Mouse (Mus musculus) hindbrain, postnatal 0 days (tissue): ENCODE measurements around the gene Slc25a36. TPM values are rescaled to one million over a fixed set of nuclear protein-coding genes. Genes with fewer than 3 reads are reported as not detected.

Source experiments
- ATAC-seq: fragments of 200-750 bp; cut with Nextera tagmentation; 2 replicates; pipeline ENCODE4 v1.8.0; 2017; ENCODE audit warnings: mild to moderate bottlenecking, moderate TSS enrichment, moderate library complexity
- DNase-seq: peaks from one replicate; pipeline ENCODE4 v3.0.0-alpha.2; 2015; ENCODE audit warnings: low spot score
- H3K27ac ChIP-seq: fragments of 300-500 bp; sonication (generic); 2 replicates; pipeline ENCODE4 v1.5.1; 2014; ENCODE audit warnings: mild to moderate bottlenecking
- H3K27me3 ChIP-seq: fragments of 300-500 bp; sonication (generic); 2 replicates; pipeline ENCODE4 v1.6.1; 2014; ENCODE audit warnings: low read length, mixed read lengths; ENCODE audit not compliant: insufficient read depth
- H3K36me3 ChIP-seq: fragments of 300-500 bp; sonication (generic); 2 replicates; pipeline ENCODE4 v1.6.1; 2014; ENCODE audit warnings: low read length, mixed read lengths; ENCODE audit not compliant: insufficient read depth
- H3K4me1 ChIP-seq: fragments of 300-500 bp; sonication (generic); 2 replicates; pipeline ENCODE4 v1.6.1; 2014; ENCODE audit warnings: antibody characterized with exemption, low read length, mixed read lengths; ENCODE audit not compliant: insufficient read depth
- H3K4me2 ChIP-seq: fragments of 300-500 bp; sonication (generic); 2 replicates; pipeline ENCODE4 v1.6.1; 2014; ENCODE audit warnings: low read depth, mild to moderate bottlenecking, low read length, moderate library complexity, mixed read lengths
- H3K4me3 ChIP-seq: fragments of 300-500 bp; sonication (generic); 2 replicates; pipeline ENCODE4 v1.5.1; 2014; ENCODE audit warnings: low read length
- H3K9ac ChIP-seq: fragments of 300-500 bp; sonication (generic); replicated peaks from 2 replicates; pipeline ENCODE4 v1.6.1; 2014; ENCODE audit warnings: mild to moderate bottlenecking, low read length, moderate library complexity, mixed read lengths
- H3K9me3 ChIP-seq: fragments of 300-500 bp; sonication (generic); 2 replicates; pipeline ENCODE4 v1.6.1; 2016; ENCODE audit warnings: low read length, mixed read lengths
- CTCF ChIP-seq: IDR thresholded peaks from 2 replicates; pipeline ENCODE4 v1.5.1; 2016; ENCODE audit warnings: antibody characterized with exemption, control low read depth, low read depth
- WGBS: fragments of 180-500 bp; shearing (Covaris S2); extraction: QIAGEN DNeasy Blood & Tissue Kit; methylation state at CpG from one replicate; pipeline ENCODE4 v1.1.7; 2014; 5-methylcytosine and 5-hydroxymethylcytosine counted together
- polyA plus RNA-seq: library from polyadenylated mRNA; unstranded; fragments of >200 nt; fragmentation: Nextera tagmentation; extraction: Ambion mirVana; gene quantifications from 2 replicates; pipeline ENCODE4 v1.2.1, GENCODE M21; 2015
- total RNA-seq: library from RNA; depleted of rRNA; stranded (reverse); fragments of >200 nt; gene quantifications from 2 replicates; pipeline ENCODE4 v1.2.3, GENCODE M21; 2014

Slc25a36 gene
- total and polyA plus RNA-seq, 2 experiments from 2014 or later: 68.8 to 97.4 TPM

DNA sequence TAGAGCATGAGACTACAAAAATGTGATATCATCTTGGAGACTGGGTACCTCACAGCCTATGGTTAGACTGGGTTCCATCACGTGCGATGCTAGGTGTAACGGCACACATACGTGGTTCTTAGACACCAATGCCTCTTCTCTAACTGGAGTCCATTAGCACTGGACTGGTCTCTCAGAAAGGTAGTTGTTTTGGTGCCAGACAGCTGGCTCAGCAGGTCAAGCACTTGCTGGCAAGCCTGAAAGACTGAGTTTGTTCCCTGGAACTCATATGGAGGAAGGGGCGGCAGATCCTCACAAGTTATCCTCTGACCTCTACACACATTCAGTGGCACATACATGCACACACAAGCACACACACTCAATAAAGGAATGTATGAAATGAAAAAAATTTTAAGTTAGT, 32.5 kb upstream of the Slc25a36 start:
- no peaks in the 10 kb centered on the region for H3K27me3 ChIP-seq
- H3K4me1 ChIP-seq: no peaks in the 10 kb centered on the region
- H3K9ac ChIP-seq: no peak overlapping the region
- H3K27ac ChIP-seq: no peak overlapping the region
- WGBS: 88% methylated on average over 5 of the region's 5 CpGs
- no peak for TF ChIP-seq CTCF
- H3K36me3 ChIP-seq: no peaks in the 10 kb centered on the region
- H3K4me3 ChIP-seq: no peak overlapping the region
- H3K9me3 ChIP-seq: no peaks in the 10 kb centered on the region
- ATAC-seq: no peak
- no peak for DNase-seq
- H3K4me2 ChIP-seq: no peak overlapping the region

DNA sequence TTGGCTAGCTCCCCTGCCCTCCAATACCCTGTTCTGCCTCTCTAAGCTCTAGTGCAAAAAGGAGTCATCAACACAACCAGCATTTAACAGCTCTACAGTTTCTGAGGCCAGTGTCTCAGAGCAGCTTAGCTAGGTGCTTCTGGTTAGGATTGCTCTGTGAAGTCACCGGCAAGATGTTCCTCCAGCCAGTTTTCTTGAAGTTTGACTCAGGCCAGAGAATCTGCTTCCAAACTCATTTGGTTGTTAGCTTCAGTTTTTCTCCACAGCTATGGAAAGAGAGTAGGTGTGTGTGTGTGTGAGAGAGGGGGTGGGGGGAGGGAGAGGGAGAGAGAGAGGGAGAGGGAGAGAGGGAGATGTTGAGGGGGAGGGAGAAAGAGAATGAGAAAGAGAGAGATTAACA, 31.6 kb upstream of the Slc25a36 start:
- 95% methylated on average over 1 of the region's 1 CpGs for WGBS
- no peak for DNase-seq
- Histone ChIP-seq H3K4me1 (no peaks in the 10 kb centered on the region), H3K36me3 (no peaks in the 10 kb centered on the region), H3K4me2 (no peak overlapping the region), H3K4me3 (no peak overlapping the region), H3K9me3 (no peaks in the 10 kb centered on the region), H3K9ac (no peak overlapping the region), H3K27me3 (no peaks in the 10 kb centered on the region), H3K27ac (no peak overlapping the region)
- no peak for ATAC-seq
- no peak for TF ChIP-seq CTCF

DNA sequence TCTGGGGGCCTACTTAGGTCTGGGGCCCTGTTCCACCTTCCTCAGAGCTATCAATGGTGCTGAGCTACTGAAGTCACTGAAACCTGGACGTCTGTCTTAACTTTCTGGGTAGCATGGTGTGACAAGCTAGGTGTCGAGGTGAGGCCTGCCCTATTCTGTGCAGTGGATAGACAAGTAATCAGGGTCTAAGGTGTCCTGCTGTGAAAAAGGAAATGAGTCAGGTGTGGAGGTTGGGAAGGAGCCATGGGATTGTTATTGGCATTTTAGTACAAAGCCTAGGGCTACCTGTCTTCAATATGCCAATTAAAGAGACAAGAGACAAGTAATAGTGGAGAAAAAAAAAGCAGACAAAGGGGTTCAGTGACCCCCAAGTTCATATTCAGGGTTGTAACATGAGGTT, 30.8 kb upstream of the Slc25a36 start:
- Histone ChIP-seq H3K36me3 (no peaks in the 10 kb centered on the region), H3K9ac (no peak overlapping the region), H3K4me3 (no peak overlapping the region), H3K27ac (no peak overlapping the region), H3K9me3 (no peaks in the 10 kb centered on the region), H3K4me2 (no peak overlapping the region), H3K4me1 (no peaks in the 10 kb centered on the region), H3K27me3 (no peaks in the 10 kb centered on the region)
- 62% methylated on average over 2 of the region's 2 CpGs for WGBS
- ATAC-seq (no peak), DNase-seq (no peak)
- no peak for TF ChIP-seq CTCF

DNA sequence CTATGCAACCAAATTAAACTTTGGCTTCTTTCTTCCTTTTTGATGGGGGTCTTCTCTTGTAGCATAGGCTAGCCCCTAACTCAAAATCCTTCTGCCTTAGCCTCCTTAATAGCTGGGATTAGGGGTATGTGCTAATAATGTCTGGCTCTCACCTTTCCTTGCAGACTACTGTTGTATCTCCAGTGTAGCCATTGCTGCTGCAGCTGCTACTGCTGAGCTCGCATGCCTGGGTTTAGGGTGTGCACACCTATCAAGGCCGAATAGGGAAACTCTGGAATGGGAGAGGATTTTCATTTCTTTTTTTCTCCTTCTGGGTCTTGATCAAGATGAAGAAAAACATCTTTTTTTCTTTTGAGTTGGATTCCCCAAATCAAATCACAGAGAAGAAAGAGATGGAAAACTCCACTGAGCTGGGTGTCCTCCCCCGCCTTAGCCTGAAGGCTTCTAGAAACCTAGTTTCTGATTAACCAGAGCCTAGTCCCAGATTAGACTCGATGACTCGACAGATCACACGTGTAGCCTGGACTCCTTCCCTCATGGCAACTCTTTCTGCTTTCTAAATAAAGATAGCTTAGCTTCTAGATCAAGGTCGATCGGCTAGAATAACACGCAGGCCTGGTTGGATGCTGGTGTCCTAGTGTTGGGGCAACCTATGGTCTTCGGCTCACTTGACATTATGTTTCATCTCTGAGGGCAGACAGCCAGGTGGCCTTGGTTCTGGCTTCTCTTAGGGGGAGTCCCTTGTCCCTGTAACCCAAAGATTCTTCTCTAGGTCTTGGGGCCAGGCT, 29.4 kb upstream of the Slc25a36 start:
- DNase-seq (no peak), ATAC-seq (no peak)
- no peaks in the 10 kb centered on the region for H3K4me1 ChIP-seq
- H3K4me2 ChIP-seq: no peak overlapping the region
- H3K27ac ChIP-seq: no peak overlapping the region
- no peaks in the 10 kb centered on the region for H3K27me3 ChIP-seq
- no peaks in the 10 kb centered on the region for H3K9me3 ChIP-seq
- no peak overlapping the region for H3K4me3 ChIP-seq
- H3K36me3 ChIP-seq: no peaks in the 10 kb centered on the region
- no peak for TF ChIP-seq CTCF
- no peak overlapping the region for H3K9ac ChIP-seq
- WGBS: 90% methylated on average over 10 of the region's 10 CpGs

DNA sequence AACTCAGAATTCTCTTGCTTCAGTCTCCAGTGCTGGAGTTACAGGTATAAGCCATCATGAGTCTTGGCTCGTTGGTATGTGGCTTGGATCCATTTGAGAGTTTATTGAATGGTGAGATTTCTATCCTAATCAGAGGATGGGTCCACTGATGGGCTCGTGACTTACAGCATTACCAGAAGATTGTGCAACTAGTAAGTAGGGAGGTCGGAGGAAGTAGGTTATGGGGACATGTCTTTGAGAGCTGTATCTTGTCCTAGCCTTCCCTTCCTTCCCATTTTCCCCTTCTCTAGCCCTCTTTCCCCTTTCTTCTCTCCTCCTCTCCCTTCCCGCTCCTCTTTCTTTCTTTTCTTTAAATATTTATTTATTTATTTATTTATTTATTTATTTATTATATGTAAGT, 26.7 kb upstream of the Slc25a36 start:
- no peak overlapping the region for H3K4me3 ChIP-seq
- H3K27me3 ChIP-seq: no peaks in the 10 kb centered on the region
- H3K9ac ChIP-seq: no peak overlapping the region
- no peaks in the 10 kb centered on the region for H3K9me3 ChIP-seq
- H3K4me1 ChIP-seq: no peaks in the 10 kb centered on the region
- ATAC-seq (no peak), DNase-seq (no peak)
- no peak overlapping the region for H3K27ac ChIP-seq
- TF ChIP-seq CTCF: no peak
- H3K36me3 ChIP-seq: no peaks in the 10 kb centered on the region
- 91% methylated on average over 4 of the region's 4 CpGs for WGBS
- H3K4me2 ChIP-seq: no peak overlapping the region

DNA sequence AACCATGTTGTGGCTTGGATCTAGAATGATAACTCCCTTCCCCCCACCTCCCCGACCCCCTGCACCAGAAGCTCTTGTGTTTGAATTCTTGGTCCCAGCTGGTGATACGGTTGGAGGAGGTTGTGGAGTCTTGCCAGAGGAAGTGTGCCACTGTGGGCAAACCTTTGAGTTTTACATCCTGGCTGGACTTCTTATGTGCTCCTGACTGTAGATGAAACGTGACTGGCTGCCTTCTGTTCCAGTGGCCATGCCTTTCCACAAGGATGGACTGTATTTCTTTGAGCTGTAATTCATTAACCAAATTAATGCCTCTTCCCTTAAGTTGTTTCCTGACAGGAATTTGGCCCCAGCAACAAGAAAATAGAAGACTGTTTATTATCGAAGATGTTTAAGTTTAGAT, 26.2 kb upstream of the Slc25a36 start:
- ATAC-seq: no peak
- Histone ChIP-seq H3K36me3 (no peaks in the 10 kb centered on the region), H3K4me3 (no peak overlapping the region), H3K9me3 (no peaks in the 10 kb centered on the region), H3K4me1 (no peaks in the 10 kb centered on the region), H3K27me3 (no peaks in the 10 kb centered on the region), H3K4me2 (no peak overlapping the region), H3K9ac (no peak overlapping the region), H3K27ac (no peak overlapping the region)
- TF ChIP-seq CTCF: no peak
- DNase-seq: no peak
- 71% methylated on average over 4 of the region's 4 CpGs for WGBS

DNA sequence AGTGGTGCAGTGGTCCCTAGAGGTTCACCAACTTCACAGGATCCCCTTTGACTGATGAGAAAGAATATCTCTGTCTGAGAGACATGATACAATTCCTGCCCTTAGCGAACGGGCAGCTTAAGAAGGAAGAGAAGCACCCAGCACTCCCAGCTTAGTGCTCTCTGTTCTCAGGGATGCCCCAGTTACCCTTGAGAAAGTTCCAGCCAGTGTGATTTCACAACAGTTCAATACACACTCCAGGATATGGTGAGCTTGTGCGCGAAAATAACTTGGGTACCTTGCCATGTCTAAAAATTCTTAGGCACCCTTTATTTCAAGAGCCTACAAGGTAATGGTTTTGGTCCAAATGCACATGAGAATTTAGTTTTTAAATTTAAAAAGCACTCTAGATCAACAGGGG, 24.9 kb upstream of the Slc25a36 start:
- H3K27me3 ChIP-seq: no peaks in the 10 kb centered on the region
- H3K27ac ChIP-seq: no peak overlapping the region
- H3K4me1 ChIP-seq: no peaks in the 10 kb centered on the region
- DNase-seq: no peak
- no peak for ATAC-seq
- no peaks in the 10 kb centered on the region for H3K9me3 ChIP-seq
- H3K4me3 ChIP-seq: no peak overlapping the region
- no peak overlapping the region for H3K9ac ChIP-seq
- no peak for TF ChIP-seq CTCF
- WGBS: 93% methylated on average over 4 of the region's 4 CpGs
- no peaks in the 10 kb centered on the region for H3K36me3 ChIP-seq
- H3K4me2 ChIP-seq: no peak overlapping the region
